Mouse (Mus musculus): Measurements from ENCODE around the gene Cadm4.
"Not testable (repeated sequence)": the region's sequence is repeated elsewhere in the genome, so short reads cannot be mapped to it uniquely, and the experiment has no call there.

Gene Cadm4

DNA sequence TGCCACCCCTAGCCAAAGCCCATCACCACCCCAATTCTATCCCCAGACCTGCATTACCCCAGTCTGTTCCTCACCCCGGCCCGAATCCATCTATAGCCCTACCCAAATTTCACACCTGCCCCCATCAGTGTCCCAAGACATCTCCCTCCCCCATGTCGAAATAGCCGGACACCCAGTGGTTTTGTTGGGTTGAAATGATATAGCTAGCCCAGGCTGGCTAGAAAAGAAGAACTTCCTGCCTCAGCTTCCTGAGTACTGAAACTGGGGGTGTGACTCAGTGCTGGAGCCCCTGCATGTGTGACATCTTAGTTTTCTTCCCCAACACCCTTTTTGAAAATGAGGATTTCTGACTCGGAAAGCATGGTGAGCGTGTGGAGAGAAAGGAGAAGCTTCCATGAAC, 15.0 kb upstream of the Cadm4 start:
- DNase-seq (ENCODE audit: low read depth in 2 of 2, low spot score in 2 of 2) = no peak

DNA sequence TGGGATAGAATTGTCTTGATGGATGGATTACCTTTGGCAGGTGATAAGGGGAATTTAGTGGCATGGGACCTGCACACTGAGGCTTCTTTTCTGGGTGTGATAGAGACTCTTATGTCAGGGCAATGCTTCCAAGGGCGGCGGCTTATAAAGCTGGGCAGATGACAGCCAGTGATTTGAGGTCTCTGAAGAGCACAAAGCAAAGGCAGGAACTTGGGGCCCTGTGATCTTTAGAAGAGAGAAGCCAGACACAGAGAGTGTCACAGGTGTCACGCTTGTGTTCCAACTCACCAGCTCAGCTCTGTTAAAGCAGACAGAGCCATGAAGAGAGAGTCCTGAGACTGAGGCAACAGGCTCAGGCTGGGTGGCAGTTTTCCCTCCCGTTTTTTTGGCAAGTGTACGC, 13.9 kb upstream of the Cadm4 start:
- DNase-seq (ENCODE audit: low read depth in 2 of 2, low spot score in 2 of 2) = peak in 1 of 2 experiments; percentile 56

- DNase-seq (ENCODE audit: low read depth in 2 of 2, low spot score in 2 of 2) = peak; percentile 62 to 71
Observed at GRCm38 (mm10) chr7:24469126-24469525, 12.7 kb upstream of the Cadm4 start.

DNA sequence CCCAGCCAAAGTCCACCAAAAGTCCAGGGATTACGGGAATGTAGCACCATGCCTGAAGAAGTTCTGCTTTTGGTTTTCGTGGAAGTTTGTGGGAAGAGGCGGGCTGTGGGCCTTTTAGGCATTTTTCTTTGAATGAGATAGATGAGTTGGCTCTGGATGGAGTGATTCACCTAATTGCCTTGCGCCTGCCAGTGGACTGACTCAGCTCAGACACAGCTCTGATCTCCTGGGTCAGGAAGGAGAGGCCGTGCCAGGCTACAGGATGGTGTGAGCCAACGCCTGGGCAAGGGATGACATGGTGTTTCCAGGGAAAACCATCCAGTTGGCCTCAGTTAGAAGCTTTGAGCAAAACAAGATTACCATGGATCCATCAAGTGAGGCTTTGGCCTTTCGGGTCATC, 11.5 kb upstream of the Cadm4 start:
- DNase-seq (ENCODE audit: low read depth in 2 of 2, low spot score in 2 of 2) = no peak

DNA sequence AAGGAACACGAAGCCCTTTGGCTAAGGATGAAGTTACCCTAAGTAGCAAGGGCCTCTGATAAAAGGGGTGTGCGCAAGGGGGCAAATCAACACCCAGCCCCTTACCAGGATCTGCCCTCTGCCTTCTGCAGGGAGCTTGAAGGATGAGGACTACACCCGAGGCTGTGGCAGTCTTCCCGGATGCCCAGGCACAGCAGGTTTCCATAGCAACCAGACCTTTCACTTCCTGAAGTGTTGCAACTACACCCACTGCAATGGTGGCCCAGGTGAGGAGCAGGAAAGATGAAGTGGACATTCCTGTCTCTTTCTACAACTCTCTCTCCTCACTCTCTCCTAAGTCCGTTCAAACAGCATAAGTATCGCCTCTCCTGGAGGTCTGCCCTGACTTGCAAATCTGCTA, 9.4 kb upstream of the Cadm4 start:
- no peak for DNase-seq (ENCODE audit: low read depth in 2 of 2, low spot score in 2 of 2)

- DNase-seq (ENCODE audit: low read depth in 2 of 2, low spot score in 2 of 2) = peak; percentile 53 to 63
Observed at GRCm38 (mm10) chr7:24472937-24473336, 8.9 kb upstream of the Cadm4 start.

- peak; percentile 62 to 71 for DNase-seq (ENCODE audit: low read depth in 2 of 2, low spot score in 2 of 2)
Observed at GRCm38 (mm10) chr7:24473913-24474529, 7.8 kb upstream of the Cadm4 start.

DNA sequence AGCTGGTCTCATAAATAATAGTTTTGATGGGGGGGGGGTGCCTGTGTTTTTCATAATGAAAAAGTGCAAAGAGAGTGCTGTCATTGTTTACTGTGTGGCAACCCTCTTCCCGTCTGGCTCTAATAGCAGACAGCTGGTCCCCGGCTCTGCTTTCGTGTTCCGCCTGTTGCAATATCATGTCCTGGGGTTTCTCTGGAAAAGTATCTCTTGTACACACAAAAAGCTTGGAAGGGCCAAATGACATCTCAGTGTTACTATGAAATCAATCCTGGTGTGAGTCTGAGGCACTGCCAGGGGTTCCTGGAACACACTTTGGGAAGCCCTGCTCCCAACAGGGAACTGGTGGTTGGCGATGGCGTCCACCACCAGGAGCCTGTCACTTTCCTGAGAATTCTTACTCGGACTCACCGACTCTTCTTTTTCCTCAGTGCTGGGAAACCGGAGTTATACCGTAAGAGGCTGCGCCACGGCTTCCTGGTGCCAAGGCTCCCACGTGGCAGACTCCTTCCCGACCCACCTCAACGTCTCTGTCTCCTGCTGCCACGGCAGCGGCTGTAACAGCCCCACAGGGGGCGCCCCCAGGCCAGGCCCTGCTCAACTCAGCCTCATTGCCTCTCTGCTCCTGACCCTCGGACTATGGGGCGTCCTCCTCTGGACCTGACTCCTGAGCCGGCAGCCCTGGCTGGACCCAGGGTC, 6.9 kb upstream of the Cadm4 start:
- no peak for DNase-seq (ENCODE audit: low read depth in 2 of 2, low spot score in 2 of 2)

GRCm38 (mm10) chr7:24476338-24476737, 5.5 kb upstream of the Cadm4 start:
- DNase-seq (ENCODE audit: low read depth in 2 of 2, low spot score in 2 of 2) = no peak

DNA sequence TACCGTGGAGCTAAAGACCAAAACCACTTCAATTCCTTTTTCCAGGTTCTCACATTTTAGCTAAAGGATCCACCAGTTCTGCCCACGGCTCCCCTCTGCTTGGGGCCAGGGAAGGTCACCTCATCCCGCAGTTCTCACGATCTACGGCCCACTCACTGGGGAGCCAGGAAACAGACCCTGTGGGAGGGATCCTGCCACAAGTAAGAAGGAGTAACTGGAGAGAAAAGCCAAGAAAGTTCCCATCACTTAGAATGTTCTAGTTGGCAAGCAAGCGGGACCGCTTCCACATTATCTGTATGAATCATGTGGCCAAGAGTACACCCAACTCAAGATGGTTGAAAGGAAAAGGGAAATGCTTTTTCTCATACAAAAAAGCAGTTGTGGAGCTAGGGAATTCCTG, 5.0 kb upstream of the Cadm4 start:
- no peak for DNase-seq (ENCODE audit: low read depth in 2 of 2, low spot score in 2 of 2)

- no peak for DNase-seq (ENCODE audit: low read depth in 2 of 2, low spot score in 2 of 2)
Observed at GRCm38 (mm10) chr7:24478911-24479310, 2.9 kb upstream of the Cadm4 start.

GRCm38 (mm10) chr7:24479685-24480084, 2.1 kb upstream of the Cadm4 start:
- no peak for DNase-seq (ENCODE audit: low read depth in 2 of 2, low spot score in 2 of 2)

DNA sequence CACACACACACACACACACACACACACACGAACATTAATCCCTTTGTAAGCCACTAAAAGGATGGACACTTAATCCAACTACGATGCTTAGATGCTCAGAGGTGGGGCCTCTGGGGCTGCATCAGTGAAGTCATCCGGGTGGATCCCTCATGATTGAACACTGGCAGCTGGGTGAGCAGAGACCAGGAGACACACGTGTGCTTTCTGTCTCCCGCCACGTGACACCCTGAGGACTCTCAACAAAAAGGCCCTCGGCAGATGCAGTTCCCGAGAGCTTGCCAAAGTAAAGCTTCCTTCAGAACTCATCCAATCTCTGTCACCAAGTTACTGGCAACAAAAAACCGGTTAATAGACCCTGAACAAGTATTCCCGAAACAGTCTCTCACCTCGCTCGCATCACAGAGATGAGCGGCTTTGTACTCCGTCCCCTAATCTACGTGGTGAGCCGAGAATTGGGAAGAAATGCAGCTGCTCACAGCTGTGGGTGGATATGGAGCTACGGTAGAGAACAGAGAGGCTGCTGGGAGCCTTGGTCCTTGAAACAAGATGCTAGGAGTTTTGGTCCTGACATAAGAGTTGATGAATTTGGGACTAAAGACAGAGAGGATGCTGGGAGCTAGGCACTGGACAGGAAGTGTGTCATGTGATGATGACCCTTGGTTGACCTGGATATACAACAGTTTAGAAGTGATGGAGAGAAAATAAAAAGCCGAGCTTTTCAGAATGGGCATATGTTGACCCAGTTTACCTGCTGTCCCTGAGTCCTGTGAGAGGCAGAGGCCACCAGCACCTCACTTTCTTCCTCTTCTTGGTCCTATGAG, 1.5 kb upstream of the Cadm4 start:
- no peak for DNase-seq (ENCODE audit: low read depth in 2 of 2, low spot score in 2 of 2)

GRCm38 (mm10) chr7:24480986-24481473, 793 bp upstream of the Cadm4 start:
- DNase-seq (ENCODE audit: low read depth in 2 of 2, low spot score in 2 of 2) = no peak

DNA sequence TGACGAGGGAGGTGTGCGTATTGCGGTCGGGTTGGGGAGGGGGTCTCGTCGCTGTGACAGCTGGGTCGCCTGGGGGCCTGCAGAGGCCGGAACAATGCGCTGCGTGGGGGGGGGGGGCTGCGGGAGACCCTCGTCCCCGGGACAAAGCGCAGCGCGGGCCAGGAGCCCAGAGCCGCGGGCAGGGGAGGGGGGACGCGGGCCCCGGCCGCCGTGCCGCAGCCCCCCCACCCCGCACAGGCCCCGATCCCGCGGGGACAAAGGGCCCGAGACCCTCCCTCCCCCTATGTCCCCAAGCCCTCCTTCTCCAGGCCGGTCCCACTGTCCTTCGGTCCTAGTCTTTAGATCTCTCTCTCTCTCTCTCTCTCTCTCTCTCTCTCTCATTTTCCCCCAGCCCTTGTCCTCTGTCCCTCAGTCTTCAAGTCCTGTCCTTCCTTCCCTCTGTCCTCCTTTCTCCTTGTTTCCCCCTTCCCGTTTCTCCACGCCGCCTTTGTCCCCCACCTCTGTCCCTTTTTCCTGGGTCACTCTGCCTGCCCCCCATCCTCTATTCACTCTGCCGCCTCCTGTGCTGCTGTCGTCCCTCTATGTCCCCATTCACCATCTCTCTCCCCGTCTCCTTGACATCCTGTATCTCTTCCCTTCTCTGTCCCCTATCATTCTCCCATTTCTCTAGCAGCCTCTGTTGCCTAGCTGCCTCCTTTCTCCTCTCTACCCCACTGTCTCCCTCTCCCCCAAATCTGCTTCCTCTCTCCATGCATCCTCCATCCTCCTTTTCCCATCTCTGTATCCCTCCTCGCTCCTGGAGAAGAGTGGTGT, 591 bp downstream of the Cadm4 start:
- no peak for DNase-seq (ENCODE audit: low read depth in 2 of 2, low spot score in 2 of 2)

DNA sequence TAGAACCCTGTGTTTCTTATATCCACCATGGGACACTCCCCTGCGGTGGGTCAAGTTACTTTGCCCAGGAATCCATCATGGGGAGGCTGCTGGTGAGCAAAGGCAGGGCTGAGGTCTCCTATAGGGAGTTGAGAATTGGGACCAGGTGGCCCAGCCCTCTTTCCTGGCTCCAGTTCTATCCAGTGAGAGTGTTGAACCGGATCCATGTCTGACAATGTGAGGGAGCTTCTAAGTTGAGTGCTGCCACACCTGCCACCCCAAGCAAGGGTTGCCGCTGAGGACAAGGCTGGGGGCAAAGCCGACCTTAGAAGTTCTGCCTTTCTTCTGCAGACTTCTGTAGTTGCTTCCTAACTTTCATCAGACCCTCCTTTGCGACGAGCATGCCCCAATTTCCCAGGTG, 1.5 kb downstream of the Cadm4 start:
- not testable (repeated sequence) for DNase-seq (ENCODE audit: low read depth in 2 of 2, low spot score in 2 of 2)

- DNase-seq (ENCODE audit: low read depth in 2 of 2, low spot score in 2 of 2) = no peak
Observed at GRCm38 (mm10) chr7:24485481-24485880, 3.7 kb downstream of the Cadm4 start.

DNA sequence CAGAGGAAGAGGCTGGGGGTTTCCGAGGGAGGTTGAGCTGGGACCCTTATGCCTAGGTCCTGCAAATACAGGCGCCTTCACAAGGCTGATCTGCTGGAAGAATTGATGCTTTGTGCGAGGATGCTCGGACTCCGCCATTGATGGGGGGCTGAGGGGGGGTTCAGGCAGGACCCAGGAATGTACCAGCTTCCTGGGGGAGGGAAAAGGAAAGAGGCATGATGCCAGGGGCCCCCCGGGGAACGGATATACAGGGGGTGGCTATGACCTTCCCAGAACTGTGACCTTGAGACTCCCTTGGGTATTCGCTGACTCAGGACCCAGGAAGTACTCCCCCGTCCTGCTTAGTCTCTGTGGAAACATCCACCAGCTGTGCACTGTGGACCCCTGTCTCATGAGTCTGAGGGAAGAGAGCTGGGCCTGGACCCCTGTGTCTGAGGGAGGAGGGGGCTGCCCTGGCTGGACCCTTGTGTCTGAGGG, 4.9 kb downstream of the Cadm4 start:
- DNase-seq (ENCODE audit: low read depth in 2 of 2, low spot score in 2 of 2) = no peak

DNA sequence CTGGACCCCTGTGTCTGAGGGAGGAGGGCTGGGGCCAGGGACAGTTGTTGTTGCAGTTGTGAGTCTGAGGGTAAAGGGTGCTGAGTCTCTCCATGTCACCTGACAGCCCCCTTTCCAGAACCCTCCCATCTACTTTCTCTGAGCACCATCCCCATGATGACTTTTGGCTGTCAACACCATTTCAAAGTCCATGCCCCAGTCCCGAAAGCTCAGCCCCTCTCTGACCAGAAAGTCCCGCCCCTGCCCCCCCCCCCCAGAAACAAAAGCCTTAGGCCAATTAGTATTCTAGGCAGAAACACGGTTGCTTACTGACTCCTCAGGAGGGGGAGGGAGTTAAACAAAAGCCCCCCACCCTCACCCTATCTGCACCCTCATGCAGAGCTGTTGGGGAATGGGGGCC, 5.6 kb downstream of the Cadm4 start:
- no peak for DNase-seq (ENCODE audit: low read depth in 2 of 2, low spot score in 2 of 2)

DNA sequence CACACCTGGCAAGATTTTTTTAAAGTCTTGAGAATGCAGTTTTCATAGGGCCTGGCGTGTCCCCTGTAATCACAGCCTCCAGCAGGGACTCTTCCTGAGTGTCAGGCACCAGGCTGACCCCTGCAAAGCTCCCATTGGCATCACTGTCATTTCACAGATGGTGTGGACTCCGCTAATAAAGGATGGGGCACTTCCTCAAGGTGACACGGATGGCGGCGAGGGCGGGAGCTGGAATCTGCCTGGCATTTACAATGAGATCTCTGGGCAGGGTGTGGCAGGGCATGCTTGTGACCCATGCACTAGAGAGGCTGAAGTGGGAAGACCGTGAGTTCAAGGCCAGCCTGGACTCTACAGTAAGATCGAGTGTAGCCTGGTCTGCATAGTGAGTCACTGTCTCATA, 6.5 kb downstream of the Cadm4 start:
- DNase-seq (ENCODE audit: low read depth in 2 of 2, low spot score in 2 of 2) = no peak
